Mouse (Mus musculus): ENCODE measurements around the gene Ddx5. TPM values are rescaled to one million over a fixed set of nuclear protein-coding genes. Genes with fewer than 3 reads are reported as not detected.
"Not testable (repeated sequence)": the region's sequence is repeated elsewhere in the genome, so short reads cannot be mapped to it uniquely, and the experiment has no call there.

The Ddx5 gene
- polyA plus RNA-seq, 1 experiment from 2014 or later, result 237 TPM

GRCm38 (mm10) chr11:106807442-106807841 is 18.5 kb upstream of the Ddx5 start:
- WGBS, result 60% methylated on average over 1 of the region's 1 CpGs
- ATAC-seq (replicated peaks; ENCODE audit: extremely low read depth, insufficient read depth, low FRiP score), result not testable (repeated sequence)

GRCm38 (mm10) chr11:106802069-106802627 is 13.2 kb upstream of the Ddx5 start:
- H3K9ac ChIP-seq (ENCODE audit: low read length), result no peak overlapping the region
- ATAC-seq (replicated peaks; ENCODE audit: extremely low read depth, insufficient read depth, low FRiP score), result no peak
- H3K9me3 ChIP-seq (replicated peaks; ENCODE audit: control insufficient read depth, low read length), result 0 out of 2 replicates have a peak, but pooled peaks cover 3% of the 10 kb centered on the region
- peaks cover 65% of the 10 kb centered on the region for H3K36me3 ChIP-seq (ENCODE audit: control insufficient read depth, insufficient read depth)
- H3K4me1 ChIP-seq (ENCODE audit: control insufficient read depth, insufficient read depth, low read length), result no peaks in the 10 kb centered on the region
- no peak overlapping the region for H3K4me3 ChIP-seq (ENCODE audit: low read length)
- no peaks in the 10 kb centered on the region for H3K27me3 ChIP-seq (ENCODE audit: control insufficient read depth, insufficient read depth, low read length)
- 86% methylated on average over 10 of the region's 10 CpGs for WGBS
- H3K27ac ChIP-seq (ENCODE audit: low read length), result no peak overlapping the region
- H3K4me2 ChIP-seq (ENCODE audit: low read depth, low read length), result no peak overlapping the region

More at GRCm38 (mm10) chr11:106807442-106807841, 18.5 kb upstream of the Ddx5 start:
- H3K9ac ChIP-seq (ENCODE audit: low read length); H3K9me3 ChIP-seq (replicated peaks; ENCODE audit: control insufficient read depth, low read length); H3K4me1 ChIP-seq (ENCODE audit: control insufficient read depth, insufficient read depth, low read length); H3K27me3 ChIP-seq (ENCODE audit: control insufficient read depth, insufficient read depth, low read length); H3K27ac ChIP-seq (ENCODE audit: low read length); H3K4me2 ChIP-seq (ENCODE audit: low read depth, low read length); H3K4me3 ChIP-seq (ENCODE audit: low read length): not testable (repeated sequence)
- peaks cover 32% of the 10 kb centered on the region for H3K36me3 ChIP-seq (ENCODE audit: control insufficient read depth, insufficient read depth)

- no peak overlapping the region for H3K4me2 ChIP-seq (ENCODE audit: low read depth, low read length)
- H3K27ac ChIP-seq (ENCODE audit: low read length), result peak overlapping the region; percentile 7
- no peaks in the 10 kb centered on the region for H3K27me3 ChIP-seq (ENCODE audit: control insufficient read depth, insufficient read depth, low read length)
- ATAC-seq (replicated peaks; ENCODE audit: extremely low read depth, insufficient read depth, low FRiP score), result 0 out of 2 replicates have a peak, but pooled peaks have one; percentile 45
- H3K9me3 ChIP-seq (replicated peaks; ENCODE audit: control insufficient read depth, low read length), result 0 out of 2 replicates have a peak, but pooled peaks cover 3% of the 10 kb centered on the region
- H3K4me1 ChIP-seq (ENCODE audit: control insufficient read depth, insufficient read depth, low read length), result 0 out of 2 replicates have a peak, but pooled peaks cover 2% of the 10 kb centered on the region
- no peak overlapping the region for H3K9ac ChIP-seq (ENCODE audit: low read length)
- no peak overlapping the region for H3K4me3 ChIP-seq (ENCODE audit: low read length)
- whole genome bisulfite sequencing, result 45% methylated on average over 9 of the region's 9 CpGs
- peaks cover 51% of the 10 kb centered on the region for H3K36me3 ChIP-seq (ENCODE audit: control insufficient read depth, insufficient read depth)
These were observed 6.7 kb upstream of the Ddx5 start for GRCm38 (mm10) chr11:106795679-106796078.

DNA sequence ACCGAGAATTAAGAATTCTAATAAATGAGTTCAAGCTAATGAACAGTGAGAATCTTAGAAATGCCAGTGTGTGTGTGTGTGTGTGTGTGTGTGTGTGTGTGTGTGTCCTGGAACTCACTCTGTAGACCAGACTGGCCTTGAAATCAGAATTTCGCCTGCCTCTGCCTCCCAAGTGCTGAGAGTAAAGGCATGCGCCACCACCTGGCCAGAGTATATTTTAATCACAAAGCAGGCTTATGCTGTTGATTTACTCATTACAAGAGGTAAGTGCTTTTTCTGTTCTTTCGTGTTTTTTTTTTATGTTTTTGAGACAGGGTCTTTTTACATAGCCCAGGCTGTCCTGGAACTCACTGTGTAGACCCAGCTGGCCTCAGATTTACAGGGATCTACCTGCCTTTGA is 4.9 kb upstream of the Ddx5 start:
- H3K4me1 ChIP-seq (ENCODE audit: control insufficient read depth, insufficient read depth, low read length), result peaks cover 5% of the 10 kb centered on the region; the same call in 1 of the 2 replicates
- WGBS, result 68% methylated on average over 4 of the region's 4 CpGs
- no peak overlapping the region for H3K4me2 ChIP-seq (ENCODE audit: low read depth, low read length)
- H3K27ac ChIP-seq (ENCODE audit: low read length), result no peak overlapping the region
- peaks cover 35% of the 10 kb centered on the region for H3K36me3 ChIP-seq (ENCODE audit: control insufficient read depth, insufficient read depth)
- no peaks in the 10 kb centered on the region for H3K27me3 ChIP-seq (ENCODE audit: control insufficient read depth, insufficient read depth, low read length)
- H3K9me3 ChIP-seq (replicated peaks; ENCODE audit: control insufficient read depth, low read length), result 0 out of 2 replicates have a peak, but pooled peaks cover 3% of the 10 kb centered on the region
- ATAC-seq (replicated peaks; ENCODE audit: extremely low read depth, insufficient read depth, low FRiP score), result no peak
- H3K4me3 ChIP-seq (ENCODE audit: low read length), result no peak overlapping the region
- no peak overlapping the region for H3K9ac ChIP-seq (ENCODE audit: low read length)

DNA sequence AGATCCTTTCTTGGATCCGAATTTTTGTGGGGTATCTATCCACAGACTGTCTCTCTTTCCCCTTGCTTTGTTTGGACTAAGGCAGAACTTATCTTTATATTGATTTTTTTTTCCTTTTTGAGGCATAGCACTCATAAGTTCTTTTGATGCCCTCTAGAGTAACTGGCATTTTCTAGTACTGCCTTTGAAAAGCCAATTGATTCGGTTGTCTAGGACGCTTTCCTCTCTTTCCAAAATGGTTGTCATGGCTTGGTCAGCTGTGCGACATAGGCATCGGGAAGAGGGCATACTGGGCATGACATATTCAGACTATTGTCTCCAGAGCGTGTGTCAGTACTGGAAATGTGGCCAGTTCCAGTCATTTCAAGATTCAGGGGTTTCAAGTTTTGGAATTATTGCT is 664 bp upstream of the Ddx5 start:
- H3K27ac ChIP-seq (ENCODE audit: low read length), result peak overlapping the region; percentile 99
- no peak for ATAC-seq (replicated peaks; ENCODE audit: extremely low read depth, insufficient read depth, low FRiP score)
- H3K27me3 ChIP-seq (ENCODE audit: control insufficient read depth, insufficient read depth, low read length), result no peaks in the 10 kb centered on the region
- peaks cover 20% of the 10 kb centered on the region for H3K4me1 ChIP-seq (ENCODE audit: control insufficient read depth, insufficient read depth, low read length)
- H3K4me2 ChIP-seq (ENCODE audit: low read depth, low read length), result peak overlapping the region; percentile 80
- peaks cover 23% of the 10 kb centered on the region for H3K36me3 ChIP-seq (ENCODE audit: control insufficient read depth, insufficient read depth)
- no peaks in the 10 kb centered on the region for H3K9me3 ChIP-seq (replicated peaks; ENCODE audit: control insufficient read depth, low read length)
- WGBS, result under 1% methylated on average over 6 of the region's 6 CpGs
- H3K9ac ChIP-seq (ENCODE audit: low read length), result peak overlapping the region; percentile 88
- H3K4me3 ChIP-seq (ENCODE audit: low read length), result peak overlapping the region; percentile 93

- ATAC-seq (replicated peaks; ENCODE audit: extremely low read depth, insufficient read depth, low FRiP score), result peak; percentile 77
These were observed 785 bp downstream of the Ddx5 start for GRCm38 (mm10) chr11:106788026-106788774.

DNA sequence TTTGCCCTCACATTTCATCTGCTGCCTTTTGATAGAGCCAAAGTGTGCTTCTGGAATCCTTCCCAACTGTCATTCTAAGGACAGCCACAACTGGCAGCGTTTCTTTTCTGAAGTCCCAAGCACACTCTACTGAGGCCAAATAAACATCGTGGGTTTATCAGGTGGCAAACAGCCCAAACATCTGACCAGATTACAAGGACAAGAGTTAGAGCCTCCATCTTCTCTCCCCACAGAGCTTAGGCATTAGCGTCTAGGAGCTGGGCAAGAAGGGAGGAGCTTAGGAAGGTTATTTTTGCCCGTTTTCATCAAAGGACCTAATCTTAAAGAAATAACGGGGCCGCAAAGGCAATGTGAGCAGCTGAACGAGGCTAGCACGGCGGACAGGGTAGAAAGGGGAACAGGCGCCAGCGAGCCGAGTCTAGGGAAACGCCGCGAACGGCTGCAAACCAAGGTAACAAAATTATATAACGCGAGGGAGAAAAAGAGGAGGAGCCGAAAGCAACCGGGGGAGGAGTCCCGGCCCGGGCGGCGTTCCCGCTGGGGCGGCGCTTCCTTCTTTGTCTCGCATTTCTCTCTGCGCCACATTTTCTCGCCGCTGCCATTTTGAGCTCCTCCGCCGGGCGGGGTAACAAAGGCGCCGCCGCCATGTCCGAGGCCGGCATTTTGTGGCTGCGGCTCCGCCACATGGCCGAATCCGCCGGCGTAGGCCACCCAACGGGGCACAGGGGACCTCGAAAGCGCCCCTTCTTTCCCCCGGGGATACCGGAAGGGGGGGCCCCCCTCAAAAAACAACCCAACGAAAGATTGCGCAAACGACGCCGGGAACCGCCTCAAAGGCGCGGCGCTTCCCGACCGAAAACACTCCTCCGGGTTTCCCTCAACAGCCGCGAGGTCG is 1.6 kb downstream of the Ddx5 start:
- Histone ChIP-seq H3K9me3 (replicated peaks; ENCODE audit: control insufficient read depth, low read length) (no peaks in the 10 kb centered on the region), H3K4me3 (ENCODE audit: low read length) (peak overlapping the region; percentile 93), H3K4me2 (ENCODE audit: low read depth, low read length) (peak overlapping the region; percentile 85), H3K27ac (ENCODE audit: low read length) (peak overlapping the region; percentile 100), H3K9ac (ENCODE audit: low read length) (peak overlapping the region; percentile 99), H3K4me1 (ENCODE audit: control insufficient read depth, insufficient read depth, low read length) (peaks cover 23% of the 10 kb centered on the region), H3K36me3 (ENCODE audit: control insufficient read depth, insufficient read depth) (peaks cover 35% of the 10 kb centered on the region), H3K27me3 (ENCODE audit: control insufficient read depth, insufficient read depth, low read length) (no peaks in the 10 kb centered on the region)
- peak; percentile 33 for ATAC-seq (replicated peaks; ENCODE audit: extremely low read depth, insufficient read depth, low FRiP score)
- WGBS, result under 1% methylated on average over 63 of the region's 65 CpGs

More at GRCm38 (mm10) chr11:106788026-106788774, 785 bp downstream of the Ddx5 start:
- H3K4me3 ChIP-seq (ENCODE audit: low read length), result peak overlapping the region; percentile 93
- H3K27ac ChIP-seq (ENCODE audit: low read length), result peak overlapping the region; percentile 100
- H3K36me3 ChIP-seq (ENCODE audit: control insufficient read depth, insufficient read depth), result peaks cover 30% of the 10 kb centered on the region
- no peaks in the 10 kb centered on the region for H3K9me3 ChIP-seq (replicated peaks; ENCODE audit: control insufficient read depth, low read length)
- peaks cover 23% of the 10 kb centered on the region for H3K4me1 ChIP-seq (ENCODE audit: control insufficient read depth, insufficient read depth, low read length)
- peak overlapping the region; percentile 53 for H3K4me2 ChIP-seq (ENCODE audit: low read depth, low read length)
- under 1% methylated on average over 74 of the region's 79 CpGs for WGBS
- no peaks in the 10 kb centered on the region for H3K27me3 ChIP-seq (ENCODE audit: control insufficient read depth, insufficient read depth, low read length)
- H3K9ac ChIP-seq (ENCODE audit: low read length), result peak overlapping the region; percentile 99

- Histone ChIP-seq H3K4me2 (ENCODE audit: low read depth, low read length) (no peak overlapping the region), H3K27ac (ENCODE audit: low read length) (no peak overlapping the region), H3K4me1 (ENCODE audit: control insufficient read depth, insufficient read depth, low read length) (peaks cover 21% of the 10 kb centered on the region), H3K27me3 (ENCODE audit: control insufficient read depth, insufficient read depth, low read length) (no peaks in the 10 kb centered on the region), H3K4me3 (ENCODE audit: low read length) (no peak overlapping the region), H3K9me3 (replicated peaks; ENCODE audit: control insufficient read depth, low read length) (no peaks in the 10 kb centered on the region), H3K9ac (ENCODE audit: low read length) (no peak overlapping the region), H3K36me3 (ENCODE audit: control insufficient read depth, insufficient read depth) (peaks cover 45% of the 10 kb centered on the region)
- WGBS, result 59% methylated on average over 1 of the region's 1 CpGs
- ATAC-seq (replicated peaks; ENCODE audit: extremely low read depth, insufficient read depth, low FRiP score), result no peak
These were observed 3.9 kb downstream of the Ddx5 start for GRCm38 (mm10) chr11:106785043-106785442.
